Comparison of ENCODE assay signal across 8 mouse cellular contexts in the genomic region with DNA sequence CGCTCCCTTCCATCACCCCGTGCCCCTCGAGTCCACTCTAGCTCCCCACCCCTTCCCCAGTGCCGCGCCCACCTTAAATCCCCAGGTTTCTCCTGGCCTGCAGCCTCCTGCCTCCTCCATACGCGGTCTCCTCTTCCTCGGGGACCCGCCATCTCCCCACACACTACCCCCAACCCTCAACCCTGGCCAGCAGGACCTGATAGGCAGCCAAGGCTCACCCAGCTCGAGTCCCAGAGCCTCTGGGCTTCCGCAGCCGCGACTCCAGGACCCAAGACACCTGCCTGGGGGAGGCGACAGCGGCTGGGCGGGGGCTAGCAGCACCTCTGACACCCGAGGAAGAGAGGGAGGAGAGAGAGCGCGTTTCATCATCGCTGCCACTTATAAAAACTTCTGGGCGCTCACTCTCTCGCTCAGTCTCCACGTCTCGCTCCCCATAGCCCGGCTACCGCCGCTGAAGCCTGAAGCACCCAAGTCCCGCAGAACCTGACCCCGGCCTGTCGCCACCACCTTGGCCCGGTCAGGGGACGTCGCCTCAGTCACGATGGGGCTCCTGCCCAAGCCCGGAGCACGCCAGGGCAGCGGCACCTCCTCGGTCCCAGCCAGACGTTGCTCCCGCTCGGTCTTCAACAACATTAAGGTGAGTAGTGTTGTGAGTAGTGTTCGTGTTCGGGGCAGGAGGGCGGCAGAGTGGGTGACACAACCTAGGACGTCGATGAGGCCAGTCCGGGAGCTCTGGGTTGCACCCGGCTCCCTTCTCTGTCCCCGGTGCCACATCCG. TPM values are rescaled to one million over a fixed set of nuclear protein-coding genes. Genes with fewer than 3 reads are reported as not detected.
DNase-seq lines count a peak whose midpoint lies in the region; ATAC-seq lines count a peak whose summit lies in the region.

No protein-coding gene starts in this region.

- peaks cover 35% of the 10 kb centered on the region for H3K27me3 ChIP-seq in limb, embryonic 12.5 days
- H3K27me3 ChIP-seq in midbrain, embryonic 14.5 days (ENCODE audit: control insufficient read depth, insufficient read depth, low read length): peaks cover 19% of the 10 kb centered on the region

- peak; percentile 12 for DNase-seq in ovary, adult 18-20 months (ENCODE audit: low spot score)
- no peak for DNase-seq in ovary, postnatal 14 days (ENCODE audit: low spot score)
- DNase-seq in embryo, embryonic 11 days: peak; percentile 35
- peak; percentile 31 for DNase-seq in heart, postnatal 4 days
- peak; percentile 37 for DNase-seq in midbrain, embryonic 14.5 days
- no peak for DNase-seq in spleen, postnatal 10 days (ENCODE audit: low spot score in 2 of 2)
- no peak for DNase-seq in right cerebral cortex, adult 18-20 months

- peak overlapping the region; percentile 97 for H3K4me2 ChIP-seq in limb, embryonic 12.5 days
- H3K4me2 ChIP-seq in midbrain, embryonic 14.5 days (ENCODE audit: low read length): peak overlapping the region; percentile 74

- H3K4me3 ChIP-seq in limb, embryonic 12.5 days (replicated peaks): peak overlapping the region; percentile 49
- H3K4me3 ChIP-seq in midbrain, embryonic 14.5 days (replicated peaks; ENCODE audit: low read depth, low read length): peak overlapping the region; percentile 34

- WGBS in limb, embryonic 12.5 days: 1% methylated on average over 46 of the region's 50 CpGs
- WGBS in midbrain, embryonic 14.5 days: 1% methylated on average over 49 of the region's 50 CpGs

- H3K9me3 ChIP-seq in limb, embryonic 12.5 days: no peaks in the 10 kb centered on the region
- no peaks in the 10 kb centered on the region for H3K9me3 ChIP-seq in midbrain, embryonic 14.5 days (ENCODE audit: control insufficient read depth, low read length)

- no peak overlapping the region for H3K27ac ChIP-seq in limb, embryonic 12.5 days
- no peak overlapping the region for H3K27ac ChIP-seq in midbrain, embryonic 14.5 days (replicated peaks; ENCODE audit: low read depth, low read length)

- peak; percentile 45 for ATAC-seq in limb, embryonic 12.5 days (ENCODE audit: insufficient number of reproducible peaks, insufficient read depth, low FRiP score, low TSS enrichment, low read depth)
- ATAC-seq in midbrain, embryonic 14.5 days (ENCODE audit: low FRiP score, low TSS enrichment): no peak

- H3K36me3 ChIP-seq in limb, embryonic 12.5 days: no peaks in the 10 kb centered on the region
- no peaks in the 10 kb centered on the region for H3K36me3 ChIP-seq in midbrain, embryonic 14.5 days (ENCODE audit: control insufficient read depth, insufficient read depth, low read length)

- H3K9ac ChIP-seq in limb, embryonic 12.5 days (replicated peaks): peak overlapping the region; percentile 68
- peak overlapping the region; percentile 41 for H3K9ac ChIP-seq in midbrain, embryonic 14.5 days (replicated peaks; ENCODE audit: low read length)

- H3K4me1 ChIP-seq in limb, embryonic 12.5 days (replicated peaks): peaks cover 25% of the 10 kb centered on the region
- peaks cover 12% of the 10 kb centered on the region; the same call in 1 of the 2 replicates for H3K4me1 ChIP-seq in midbrain, embryonic 14.5 days (ENCODE audit: control insufficient read depth, insufficient read depth, low read length)

RNA-seq across cellular contexts. Expression of a gene that starts 19.8 kb away (rescaled TPM):
- 1 to 10 TPM; 9.5 to 10.0 TPM for total RNA-seq in heart, postnatal 4 days (2021)
- 1.0 and 1.2 TPM in 2 replicates for polyA plus RNA-seq in limb, embryonic 12.5 days (2016; fragmentation: Nextera tagmentation; extraction: Ambion mirVana)
- 0.88 and 1.5 TPM in 2 replicates for polyA plus RNA-seq in midbrain, embryonic 14.5 days (2014; fragmentation: Nextera tagmentation; extraction: Ambion mirVana)

Comparison
In these comparisons a context has a peak if more than half of its experiments do, and no peak if none do; other contexts are left out.
1. DNase-seq: peak in ovary, adult 18-20 months (single experiment), embryo, embryonic 11 days (single experiment), heart, postnatal 4 days (single experiment) and midbrain, embryonic 14.5 days (single experiment); none in ovary, postnatal 14 days (single experiment), spleen, postnatal 10 days (0 of 2) and right cerebral cortex, adult 18-20 months (single experiment).